Mouse (Mus musculus): ENCODE results near the gene Snrnp70. TPM values are rescaled to one million over a fixed set of nuclear protein-coding genes. Genes with fewer than 3 reads are reported as not detected.

Snrnp70 gene
- total and polyA plus RNA-seq, 3 experiments = 182 to 457 (median 197) TPM

GRCm38 (mm10) chr7:45419859-45420614 is 24.5 kb upstream of the Snrnp70 start:
- dilution Hi-C loops (cut with MboI; ENCODE audit: extremely low pct_ligation_motif_present, extremely low pct_unique_long_range_greater_than_20kb, low sequenced_read_pairs) (no loop called here), in situ Hi-C loops (cut with MboI; ENCODE audit: low pct_ligation_motif_present, low pct_unique_long_range_greater_than_20kb, low sequenced_read_pairs) (no loop called here)
- no peak overlapping the region for H3K4me3 ChIP-seq (replicated peaks in 1 of 3; ENCODE audit: low read depth in 2 of 3, low read length in 2 of 3, poor library complexity in 1 of 3)
- H3K9ac ChIP-seq (ENCODE audit: insufficient read depth, low read depth) = no peak overlapping the region
- peaks cover 49 to 63% of the 10 kb centered on the region in 2 experiments for H3K36me3 ChIP-seq (replicated peaks in 1 of 2; ENCODE audit: control insufficient read depth in 1 of 2, insufficient read depth in 1 of 2, low read length in 1 of 2)
- no peak overlapping the region for H3K4me2 ChIP-seq (ENCODE audit: insufficient read depth, low read depth, poor library complexity, severe bottlenecking)
- H3K4me1 ChIP-seq (ENCODE audit: control insufficient read depth in 1 of 2, insufficient read depth in 2 of 2) = peaks cover 4 to 10% of the 10 kb centered on the region in 2 experiments; a peak in 2 of 4 replicates
- no peaks in the 10 kb centered on the region for H3K79me2 ChIP-seq (replicated peaks; ENCODE audit: control insufficient read depth, extremely low read depth, insufficient read depth, poor library complexity, severe bottlenecking)
- no peak for TF ChIP-seq NRF1 (IDR thresholded peaks at IDR 0.05; ENCODE audit: low read depth, low read length)
- no peak for TF ChIP-seq TCF12 (IDR thresholded peaks at IDR 0.05; ENCODE audit: low read depth, low read length)
- no peak for TF ChIP-seq NELFE (IDR thresholded peaks at IDR 0.05; ENCODE audit: low read depth, low read length)
- TF ChIP-seq JUN (IDR thresholded peaks at IDR 0.05; ENCODE audit: insufficient read depth, low read depth, low read length) = no peak
- no peak for TF ChIP-seq ZKSCAN1 (IDR thresholded peaks at IDR 0.05; ENCODE audit: borderline replicate concordance, low read depth, low read length)
- no peak for TF ChIP-seq ZMIZ1 (IDR thresholded peaks at IDR 0.05; ENCODE audit: low read depth, low read length)
- no peak overlapping the region for H3K27ac ChIP-seq (ENCODE audit: insufficient read depth, low read depth)
- DNase-seq (ENCODE audit: extremely low read depth) = no peak
- no peaks in the 10 kb centered on the region for H3K9me3 ChIP-seq (replicated peaks; ENCODE audit: low read length)
- H3K27me3 ChIP-seq (replicated peaks) = no peaks in the 10 kb centered on the region

- H3K9ac ChIP-seq (ENCODE audit: insufficient read depth, low read depth) = no peak overlapping the region
- TF ChIP-seq NELFE (IDR thresholded peaks at IDR 0.05; ENCODE audit: low read depth, low read length) (no peak), RCOR1 (conservative IDR thresholded peaks at IDR 0.05; ENCODE audit: low read depth, low read length) (no peak), KAT2A (IDR thresholded peaks at IDR 0.05; ENCODE audit: insufficient replicate concordance, low read length) (no peak), MAX (IDR thresholded peaks at IDR 0.05; ENCODE audit: low read length) (no peak), IRF4 (IDR thresholded peaks at IDR 0.05; ENCODE audit: low read depth, low read length) (no peak)
- in situ Hi-C loops (cut with MboI; ENCODE audit: low pct_ligation_motif_present, low pct_unique_long_range_greater_than_20kb, low sequenced_read_pairs) (no loop called here), dilution Hi-C loops (cut with MboI; ENCODE audit: extremely low pct_ligation_motif_present, extremely low pct_unique_long_range_greater_than_20kb, low sequenced_read_pairs) (no loop called here)
- peaks cover 7 to 21% of the 10 kb centered on the region in 2 experiments; a peak in 3 of 4 replicates for H3K4me1 ChIP-seq (ENCODE audit: control insufficient read depth in 1 of 2, insufficient read depth in 2 of 2)
- no peak overlapping the region for H3K4me3 ChIP-seq (replicated peaks in 1 of 3; ENCODE audit: low read depth in 2 of 3, low read length in 2 of 3, poor library complexity in 1 of 3)
- peaks cover 29 to 43% of the 10 kb centered on the region in 2 experiments for H3K36me3 ChIP-seq (replicated peaks in 1 of 2; ENCODE audit: control insufficient read depth in 1 of 2, insufficient read depth in 1 of 2, low read length in 1 of 2)
- H3K27ac ChIP-seq (ENCODE audit: insufficient read depth, low read depth) = no peak overlapping the region
- peaks cover 6% of the 10 kb centered on the region for H3K27me3 ChIP-seq (replicated peaks)
- H3K4me2 ChIP-seq (ENCODE audit: insufficient read depth, low read depth, poor library complexity, severe bottlenecking) = no peak overlapping the region
- H3K79me2 ChIP-seq (replicated peaks; ENCODE audit: control insufficient read depth, extremely low read depth, insufficient read depth, poor library complexity, severe bottlenecking) = no peaks in the 10 kb centered on the region
- H3K9me3 ChIP-seq (replicated peaks; ENCODE audit: low read length) = no peaks in the 10 kb centered on the region
- DNase-seq (ENCODE audit: extremely low read depth) = no peak
Measured at GRCm38 (mm10) chr7:45417962-45418492, 22.5 kb upstream of the Snrnp70 start.

- no peak for DNase-seq (ENCODE audit: extremely low read depth)
- H3K9me3 ChIP-seq (replicated peaks; ENCODE audit: low read length) = no peaks in the 10 kb centered on the region
- no peak overlapping the region for H3K4me3 ChIP-seq (replicated peaks in 1 of 3; ENCODE audit: low read depth in 2 of 3, low read length in 2 of 3, poor library complexity in 1 of 3)
- dilution Hi-C loops (cut with MboI; ENCODE audit: extremely low pct_ligation_motif_present, extremely low pct_unique_long_range_greater_than_20kb, low sequenced_read_pairs) (no loop called here), in situ Hi-C loops (cut with MboI; ENCODE audit: low pct_ligation_motif_present, low pct_unique_long_range_greater_than_20kb, low sequenced_read_pairs) (no loop called here)
- no peaks in the 10 kb centered on the region for H3K79me2 ChIP-seq (replicated peaks; ENCODE audit: control insufficient read depth, extremely low read depth, insufficient read depth, poor library complexity, severe bottlenecking)
- no peak overlapping the region for H3K9ac ChIP-seq (ENCODE audit: insufficient read depth, low read depth)
- H3K27ac ChIP-seq (ENCODE audit: insufficient read depth, low read depth) = no peak overlapping the region
- no peak overlapping the region for H3K4me2 ChIP-seq (ENCODE audit: insufficient read depth, low read depth, poor library complexity, severe bottlenecking)
- H3K4me1 ChIP-seq (ENCODE audit: control insufficient read depth in 1 of 2, insufficient read depth in 2 of 2) = peaks cover 7 to 22% of the 10 kb centered on the region in 2 experiments; a peak in 3 of 4 replicates
- H3K36me3 ChIP-seq (replicated peaks in 1 of 2; ENCODE audit: control insufficient read depth in 1 of 2, insufficient read depth in 1 of 2, low read length in 1 of 2) = peaks cover 6 to 19% of the 10 kb centered on the region in 2 experiments
- H3K27me3 ChIP-seq (replicated peaks) = peaks cover 25% of the 10 kb centered on the region
- no peak for TF ChIP-seq USF2 (conservative IDR thresholded peaks at IDR 0.05; ENCODE audit: low read depth, low read length)
- no peak for TF ChIP-seq SIN3A (IDR thresholded peaks at IDR 0.05; ENCODE audit: low read length)
- TF ChIP-seq HCFC1 (IDR thresholded peaks at IDR 0.05; ENCODE audit: low read depth, low read length) = no peak
- no peak for TF ChIP-seq RAD21 (IDR thresholded peaks at IDR 0.05; ENCODE audit: low read depth, low read length)
- TF ChIP-seq MAFK (IDR thresholded peaks at IDR 0.05; ENCODE audit: insufficient replicate concordance, low read length) = no peak
- TF ChIP-seq NRF1 (IDR thresholded peaks at IDR 0.05; ENCODE audit: low read depth, low read length) = no peak
- TF ChIP-seq ETS1 (conservative IDR thresholded peaks at IDR 0.05; ENCODE audit: low read depth, low read length) = no peak
- TF ChIP-seq TBP (conservative IDR thresholded peaks at IDR 0.05; ENCODE audit: low read depth, low read length) = no peak
- no peak for TF ChIP-seq BHLHE40 (IDR thresholded peaks at IDR 0.05; ENCODE audit: low read depth, low read length)
- no peak for TF ChIP-seq GABPA (IDR thresholded peaks at IDR 0.05; ENCODE audit: insufficient replicate concordance, low read depth, low read length)
- no peak for TF ChIP-seq ZKSCAN1 (IDR thresholded peaks at IDR 0.05; ENCODE audit: borderline replicate concordance, low read depth, low read length)
- no peak for TF ChIP-seq POLR2AphosphoS2 (IDR thresholded peaks at IDR 0.05; ENCODE audit: low read depth, low read length)
- no peak for TF ChIP-seq NELFE (IDR thresholded peaks at IDR 0.05; ENCODE audit: low read depth, low read length)
Measured at GRCm38 (mm10) chr7:45415636-45416035, 20.1 kb upstream of the Snrnp70 start.
